Mouse (Mus musculus) embryonic facial prominence, embryonic 12.5 days (tissue): ENCODE measurements around the gene Oasl2. TPM values are rescaled to one million over a fixed set of nuclear protein-coding genes. Genes with fewer than 3 reads are reported as not detected.
"Not testable (repeated sequence)": the region's sequence is repeated elsewhere in the genome, so short reads cannot be mapped to it uniquely, and the experiment has no call there.

Experiments used
- ATAC-seq: fragments of 200-750 bp; cut with Nextera tagmentation; 2 replicates; pipeline ENCODE4 v1.8.0; 2017; ENCODE audit not compliant: insufficient number of reproducible peaks, insufficient read depth, low FRiP score, low TSS enrichment
- H3K27ac ChIP-seq: fragments of 300-500 bp; sonication (generic); 2 replicates; pipeline ENCODE4 v1.5.1; 2016; ENCODE audit warnings: mild to moderate bottlenecking
- H3K27me3 ChIP-seq: fragments of 300-500 bp; sonication (generic); 2 replicates; pipeline ENCODE4 v1.6.1; 2016; ENCODE audit warnings: mild to moderate bottlenecking, moderate library complexity
- H3K36me3 ChIP-seq: fragments of 300-500 bp; sonication (generic); 2 replicates; pipeline ENCODE4 v1.6.1; 2016; ENCODE audit warnings: mild to moderate bottlenecking
- H3K4me1 ChIP-seq: fragments of 300-500 bp; sonication (generic); 2 replicates; pipeline ENCODE4 v1.6.1; 2016
- H3K4me2 ChIP-seq: fragments of 300-500 bp; sonication (generic); replicated peaks from 2 replicates; pipeline ENCODE4 v1.6.1; 2016; ENCODE audit warnings: mild to moderate bottlenecking, moderate library complexity
- H3K4me3 ChIP-seq: fragments of 300-500 bp; sonication (generic); 2 replicates; pipeline ENCODE4 v1.5.1; 2016; ENCODE audit warnings: mild to moderate bottlenecking
- H3K9ac ChIP-seq: fragments of 300-500 bp; sonication (generic); 2 replicates; pipeline ENCODE4 v1.6.1; 2016; ENCODE audit warnings: mild to moderate bottlenecking, moderate library complexity
- H3K9me3 ChIP-seq: fragments of 300-500 bp; sonication (generic); 2 replicates; pipeline ENCODE4 v1.6.1; 2016; ENCODE audit warnings: mild to moderate bottlenecking, moderate library complexity
- WGBS: fragments of 180-500 bp; shearing (Covaris S2); methylation state at CpG from one replicate; pipeline ENCODE4 v1.1.7; 2016; 5-methylcytosine and 5-hydroxymethylcytosine counted together
- polyA plus RNA-seq: library from polyadenylated mRNA; unstranded; fragments of >200 nt; fragmentation: Nextera tagmentation; extraction: Ambion mirVana; gene quantifications from 2 replicates; pipeline ENCODE4 v1.2.1, GENCODE M21; 2016

Oasl2 gene
- polyA plus RNA-seq, 1 experiment from 2014 or later = 4.2 TPM

DNA sequence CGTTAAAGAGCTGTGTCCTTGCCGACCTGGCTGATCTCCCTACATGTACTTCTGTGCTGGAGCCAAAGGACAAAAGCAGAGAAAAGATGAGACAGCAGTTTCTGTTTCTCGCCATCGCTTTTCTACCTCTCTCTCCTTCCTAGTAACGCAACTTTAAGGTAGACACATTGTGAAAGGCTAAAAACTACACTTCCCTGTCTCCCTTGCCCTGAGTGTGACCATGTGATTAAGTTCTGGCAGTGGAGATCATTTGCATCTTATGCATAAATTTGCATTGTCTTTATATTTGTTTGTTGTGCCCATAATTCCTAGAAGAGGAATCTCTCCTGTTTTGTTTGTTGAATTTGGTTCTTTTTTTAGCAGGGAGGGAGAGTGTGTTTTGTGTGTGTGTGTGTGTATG is 19.1 kb downstream of the Oasl2 start:
- H3K4me2 ChIP-seq = no peak overlapping the region
- H3K4me3 ChIP-seq = no peak overlapping the region
- H3K27ac ChIP-seq = no peak overlapping the region
- no peaks in the 10 kb centered on the region for H3K36me3 ChIP-seq
- H3K4me1 ChIP-seq = peaks cover 5% of the 10 kb centered on the region; the same call in 1 of the 2 replicates
- 77% methylated on average over 5 of the region's 5 CpGs for WGBS
- ATAC-seq = no peak
- no peak overlapping the region for H3K9ac ChIP-seq
- H3K27me3 ChIP-seq = no peaks in the 10 kb centered on the region
- no peaks in the 10 kb centered on the region for H3K9me3 ChIP-seq

DNA sequence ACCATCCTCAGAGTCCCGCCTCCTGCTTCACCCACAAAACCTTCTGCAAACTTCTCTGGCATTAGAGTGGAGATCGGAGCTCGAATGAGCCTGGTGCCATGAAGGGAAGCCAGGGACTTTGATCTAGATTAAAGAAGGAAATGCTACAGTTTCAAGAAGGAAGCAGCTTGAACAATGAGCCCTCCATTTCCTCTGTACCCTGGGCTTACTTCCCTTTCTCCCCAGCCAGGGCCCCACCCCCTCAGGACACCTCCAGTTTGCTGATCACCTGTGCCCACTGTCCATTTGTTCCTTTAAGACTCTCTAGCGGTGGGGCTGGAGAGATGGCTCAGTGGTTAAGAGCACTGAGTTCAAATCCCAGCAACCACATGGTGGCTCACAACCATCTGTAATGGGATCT is 20.0 kb downstream of the Oasl2 start:
- 84% methylated on average over 4 of the region's 4 CpGs for WGBS
- Histone ChIP-seq H3K4me3 (no peak overlapping the region), H3K4me1 (peaks cover 5% of the 10 kb centered on the region; the same call in 1 of the 2 replicates), H3K4me2 (no peak overlapping the region), H3K27me3 (no peaks in the 10 kb centered on the region), H3K9ac (no peak overlapping the region), H3K27ac (no peak overlapping the region), H3K36me3 (no peaks in the 10 kb centered on the region), H3K9me3 (no peaks in the 10 kb centered on the region)
- no peak for ATAC-seq

DNA sequence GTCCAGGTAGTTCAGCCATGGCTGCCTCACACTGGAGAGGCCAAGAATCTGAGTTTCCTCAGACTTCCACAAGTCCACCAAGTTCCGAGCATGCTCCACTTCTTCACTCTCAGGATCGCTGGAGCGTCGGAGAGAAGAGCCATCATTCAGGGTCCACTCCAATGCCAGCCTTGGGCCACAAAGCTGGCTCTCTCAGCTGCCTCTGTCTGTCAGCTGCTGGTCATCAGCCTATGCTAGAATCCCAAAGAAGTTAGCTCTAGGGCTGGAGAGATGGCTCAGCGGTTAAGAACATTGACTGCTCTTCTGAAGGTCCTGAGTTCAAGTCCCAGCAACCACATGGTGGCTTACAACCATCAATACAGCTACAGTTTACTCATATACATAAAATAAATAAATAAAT is 20.6 kb downstream of the Oasl2 start:
- ATAC-seq, H3K27ac ChIP-seq, H3K4me3 ChIP-seq, H3K9me3 ChIP-seq, H3K36me3 ChIP-seq, H3K9ac ChIP-seq, H3K4me1 ChIP-seq, H3K4me2 ChIP-seq, H3K27me3 ChIP-seq: not testable (repeated sequence)
- 94% methylated on average over 5 of the region's 5 CpGs for WGBS

DNA sequence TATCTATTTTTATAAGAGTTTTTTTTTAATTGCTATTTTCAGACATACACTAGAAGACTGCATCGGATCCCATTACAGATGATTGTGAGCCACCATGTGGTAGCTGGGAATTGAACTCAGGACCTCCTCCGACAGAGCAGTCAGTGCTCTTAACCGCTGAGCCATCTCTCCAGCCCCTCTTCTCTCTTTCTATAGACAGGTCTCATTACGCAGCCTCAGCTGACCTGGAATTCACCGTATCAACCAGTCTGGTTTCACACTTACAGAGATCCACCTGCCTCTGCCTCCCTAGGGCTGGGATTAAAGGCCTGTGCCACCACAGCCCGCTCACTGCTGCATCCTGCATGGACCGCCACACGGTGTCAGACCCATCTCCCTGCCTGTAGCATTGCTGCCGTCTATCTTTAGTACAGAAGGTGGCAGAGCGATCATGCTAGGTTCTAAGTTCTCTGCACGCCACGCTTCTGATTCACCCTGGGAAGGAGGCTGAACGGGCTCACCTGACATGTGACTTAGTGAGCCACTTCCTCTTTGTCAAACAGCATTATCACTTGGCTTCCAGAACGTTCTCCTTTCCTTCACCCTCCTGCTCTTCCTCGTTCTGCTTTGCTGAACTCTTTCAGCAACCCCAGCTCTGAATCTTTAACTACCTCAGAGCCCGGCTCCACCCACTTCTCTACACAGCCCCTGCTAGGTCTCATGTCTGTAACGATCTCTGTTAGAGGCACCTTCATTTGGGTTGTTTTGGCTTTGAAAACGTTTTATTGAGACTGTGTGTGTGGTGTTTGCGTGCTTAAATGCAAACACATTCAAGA is 25.0 kb downstream of the Oasl2 start:
- H3K27me3 ChIP-seq = no peaks in the 10 kb centered on the region
- no peak for ATAC-seq
- no peak overlapping the region for H3K4me2 ChIP-seq
- H3K9me3 ChIP-seq = no peaks in the 10 kb centered on the region
- 76% methylated on average over 19 of the region's 19 CpGs for WGBS
- H3K9ac ChIP-seq = no peak overlapping the region
- 0 out of 2 replicates have a peak, but pooled peaks cover 4% of the 10 kb centered on the region for H3K4me1 ChIP-seq
- no peak overlapping the region for H3K4me3 ChIP-seq
- H3K27ac ChIP-seq = no peak overlapping the region
- H3K36me3 ChIP-seq = no peaks in the 10 kb centered on the region

DNA sequence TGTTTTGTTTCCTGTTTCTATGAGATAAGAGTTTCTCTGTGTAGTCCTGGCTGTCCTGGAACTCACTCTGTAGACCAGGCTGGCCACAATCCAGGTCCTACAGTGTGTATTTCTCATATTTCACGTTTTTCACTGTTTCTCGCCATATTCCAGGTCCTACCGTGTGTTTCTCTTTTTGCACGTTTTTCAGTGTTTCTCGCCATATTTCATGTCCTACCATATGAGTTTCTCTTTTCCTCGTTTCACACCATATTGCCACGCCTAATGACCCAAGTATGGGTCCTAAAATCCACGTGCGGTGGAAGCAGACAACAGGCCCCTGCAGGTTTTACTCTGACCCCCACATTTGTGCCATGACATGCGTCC is 25.6 kb downstream of the Oasl2 start:
- Histone ChIP-seq H3K4me1 (0 out of 2 replicates have a peak, but pooled peaks cover 4% of the 10 kb centered on the region), H3K27ac (no peak overlapping the region), H3K27me3 (no peaks in the 10 kb centered on the region), H3K4me2 (no peak overlapping the region), H3K9me3 (no peaks in the 10 kb centered on the region), H3K4me3 (no peak overlapping the region), H3K9ac (no peak overlapping the region), H3K36me3 (no peaks in the 10 kb centered on the region)
- no peak for ATAC-seq
- WGBS = 60% methylated on average over 10 of the region's 10 CpGs

DNA sequence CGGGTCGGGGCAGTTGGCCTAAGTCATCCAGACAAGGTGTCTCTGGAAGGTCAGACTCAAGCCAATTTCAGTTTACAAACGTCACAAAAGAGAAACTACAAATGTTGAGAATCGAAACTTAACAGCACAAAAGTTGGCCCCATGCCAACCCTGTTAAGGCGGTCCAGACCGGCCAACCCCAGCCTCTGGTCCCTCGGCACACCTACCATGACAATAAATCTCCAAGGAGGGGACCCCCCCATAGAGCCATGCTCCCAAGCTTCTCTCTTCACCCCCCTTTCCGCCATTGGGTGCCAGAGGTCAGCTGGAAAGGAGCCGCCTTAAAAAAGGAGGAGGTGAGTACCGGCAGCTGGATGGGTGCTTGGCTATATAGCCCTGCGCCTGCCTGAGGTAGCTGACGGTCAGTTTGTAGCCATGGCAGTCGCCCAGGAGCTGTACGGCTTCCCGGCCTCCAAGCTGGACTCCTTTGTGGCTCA is 26.3 kb downstream of the Oasl2 start, which contains the start of gene Oasl1:
Gene Oasl1, plus strand, starts transcription at position 243 of the 476 bp plus-strand sequence.
- H3K36me3 ChIP-seq = no peaks in the 10 kb centered on the region
- no peak within 1 kb of the TSS for H3K27ac ChIP-seq
- H3K27me3 ChIP-seq = no peaks in the 10 kb centered on the region
- peak; percentile 36; the same call in 1 of the 2 replicates for ATAC-seq
- H3K4me3 ChIP-seq = no peak within 1 kb of the TSS
- 0 out of 2 replicates have a peak, but pooled peaks cover 4% of the 10 kb centered on the region for H3K4me1 ChIP-seq
- WGBS = 55% methylated on average over 15 of the region's 15 CpGs
- peak within 1 kb of the TSS; percentile 19 for H3K4me2 ChIP-seq
- H3K9ac ChIP-seq = no peak within 1 kb of the TSS
- no peaks in the 10 kb centered on the region for H3K9me3 ChIP-seq

DNA sequence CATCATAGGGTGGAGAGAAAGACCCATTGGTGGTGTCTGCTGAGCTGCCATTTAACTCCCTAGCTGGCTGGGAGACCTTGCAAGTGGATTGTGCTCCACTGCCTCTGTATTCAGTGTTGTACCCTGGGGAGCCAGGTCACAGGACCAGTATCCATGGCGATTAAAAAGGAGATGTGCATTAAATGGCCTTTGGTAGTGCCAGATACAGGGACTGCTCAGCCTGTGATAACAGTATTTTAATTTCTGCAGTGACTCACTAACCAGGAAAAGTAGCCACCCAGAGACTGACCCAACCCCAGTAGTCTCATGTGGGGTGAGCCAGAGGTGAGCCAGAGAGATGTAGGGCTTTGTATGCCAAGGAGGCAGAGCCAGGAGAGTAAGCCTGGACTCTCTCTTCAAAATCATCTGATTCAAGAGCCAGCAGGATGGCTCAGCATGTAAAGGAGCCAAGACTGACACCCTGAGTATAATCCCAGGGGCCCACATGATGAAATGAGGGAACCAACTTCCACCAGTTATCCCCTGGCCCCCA is 29.5 kb downstream of the Oasl2 start:
- no peaks in the 10 kb centered on the region for H3K36me3 ChIP-seq
- H3K9me3 ChIP-seq = no peaks in the 10 kb centered on the region
- H3K4me3 ChIP-seq = no peak overlapping the region
- H3K4me1 ChIP-seq = 0 out of 2 replicates have a peak, but pooled peaks cover 4% of the 10 kb centered on the region
- 60% methylated on average over 1 of the region's 1 CpGs for WGBS
- H3K4me2 ChIP-seq = no peak overlapping the region
- ATAC-seq = no peak
- H3K27me3 ChIP-seq = no peaks in the 10 kb centered on the region
- H3K9ac ChIP-seq = no peak overlapping the region
- no peak overlapping the region for H3K27ac ChIP-seq

DNA sequence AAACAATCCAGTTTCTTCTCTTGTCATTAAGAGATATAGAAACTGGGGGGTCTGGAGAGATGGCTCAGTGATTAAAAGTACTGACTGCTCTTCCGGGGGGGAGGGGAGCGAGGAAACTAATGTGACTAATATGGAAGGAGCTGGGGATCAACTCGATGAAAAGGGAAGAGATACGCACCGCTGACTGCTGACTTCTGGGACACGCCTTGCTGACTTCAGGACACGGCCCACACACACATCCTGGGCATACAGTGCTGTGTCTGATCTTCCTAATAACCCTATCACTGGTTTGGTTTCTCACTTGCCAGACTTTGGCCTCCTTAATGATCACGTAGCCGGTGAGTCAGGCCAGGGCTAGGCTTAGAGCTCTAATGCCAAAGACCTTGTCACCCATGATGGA is 30.0 kb downstream of the Oasl2 start:
- 82% methylated on average over 9 of the region's 9 CpGs for WGBS
- H3K4me1 ChIP-seq = 0 out of 2 replicates have a peak, but pooled peaks cover 4% of the 10 kb centered on the region
- no peak overlapping the region for H3K9ac ChIP-seq
- H3K36me3 ChIP-seq = no peaks in the 10 kb centered on the region
- no peaks in the 10 kb centered on the region for H3K27me3 ChIP-seq
- no peaks in the 10 kb centered on the region for H3K9me3 ChIP-seq
- H3K27ac ChIP-seq = no peak overlapping the region
- no peak for ATAC-seq
- H3K4me3 ChIP-seq = no peak overlapping the region
- no peak overlapping the region for H3K4me2 ChIP-seq

DNA sequence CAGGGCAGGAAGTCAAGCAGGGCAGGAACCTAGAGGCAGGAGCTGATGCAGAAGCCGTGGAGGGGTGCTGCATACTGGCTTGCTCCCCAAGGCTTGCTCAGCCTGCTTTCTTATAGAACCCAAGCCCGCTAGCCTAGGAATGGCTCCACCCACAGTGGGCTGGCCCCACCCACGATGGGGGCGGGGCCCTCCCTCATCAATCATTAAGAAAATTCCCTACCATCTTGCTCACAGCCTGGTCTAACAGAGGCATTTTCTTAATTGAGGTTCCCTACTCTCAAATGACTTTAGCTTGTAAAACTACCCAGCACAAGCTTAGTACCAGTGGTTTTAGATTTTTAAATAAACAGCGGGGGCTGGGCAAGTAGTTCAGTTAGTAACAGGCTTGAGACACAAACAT is 34.9 kb downstream of the Oasl2 start:
- H3K27ac ChIP-seq = no peak overlapping the region
- H3K9me3 ChIP-seq = no peaks in the 10 kb centered on the region
- no peaks in the 10 kb centered on the region for H3K4me1 ChIP-seq
- H3K27me3 ChIP-seq = no peaks in the 10 kb centered on the region
- no peak for ATAC-seq
- 61% methylated on average over 5 of the region's 5 CpGs for WGBS
- H3K9ac ChIP-seq = no peak overlapping the region
- H3K4me2 ChIP-seq = no peak overlapping the region
- H3K36me3 ChIP-seq = no peaks in the 10 kb centered on the region
- H3K4me3 ChIP-seq = no peak overlapping the region

DNA sequence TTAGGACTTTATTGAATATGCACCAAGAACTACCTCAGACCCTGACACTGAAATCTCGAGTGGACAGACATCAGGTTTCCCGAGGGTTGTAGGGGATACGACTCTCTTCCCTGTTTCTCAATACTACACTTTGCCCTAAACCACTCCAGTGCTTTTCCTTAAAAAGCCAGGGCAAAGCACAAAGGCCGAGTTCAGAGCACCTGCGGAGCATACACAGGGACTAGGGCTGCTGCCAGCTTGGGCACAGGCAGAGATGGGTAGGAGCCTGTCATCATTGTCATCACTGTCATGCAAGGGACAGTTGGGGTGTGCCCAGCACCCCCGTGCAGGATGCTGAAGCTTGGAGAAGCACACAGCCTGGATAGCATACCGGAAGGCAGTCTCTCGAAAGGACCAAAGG is 36.5 kb downstream of the Oasl2 start:
- 78% methylated on average over 8 of the region's 8 CpGs for WGBS
- no peaks in the 10 kb centered on the region for H3K9me3 ChIP-seq

DNA sequence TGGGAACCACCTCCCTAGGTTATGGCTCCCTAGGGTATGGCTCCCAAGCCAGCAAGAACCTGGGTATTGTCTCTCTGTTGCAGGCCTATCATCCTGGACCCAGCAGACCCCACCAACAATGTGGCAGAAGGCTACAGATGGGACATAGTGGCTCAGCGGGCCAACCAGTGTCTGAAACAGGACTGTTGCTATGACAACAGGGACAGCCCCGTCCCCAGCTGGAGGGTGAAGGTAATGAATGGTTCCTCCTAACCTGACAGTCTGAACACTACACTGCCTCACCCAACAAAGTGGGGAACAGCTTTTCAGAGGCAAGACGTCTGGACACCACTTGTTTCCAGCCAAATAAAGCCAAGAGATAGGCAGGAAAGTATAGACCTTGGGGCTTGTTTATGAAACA is 39.1 kb downstream of the Oasl2 start:
- WGBS = 24% methylated on average over 3 of the region's 3 CpGs
- ATAC-seq = no peak
- Histone ChIP-seq H3K9ac (no peak overlapping the region; the same call in 1 of the 2 replicates), H3K4me3 (no peak overlapping the region), H3K27ac (no peak overlapping the region), H3K27me3 (no peaks in the 10 kb centered on the region), H3K9me3 (no peaks in the 10 kb centered on the region), H3K4me2 (no peak overlapping the region), H3K4me1 (no peaks in the 10 kb centered on the region), H3K36me3 (no peaks in the 10 kb centered on the region)

More for the DNA sequence above, 36.5 kb downstream of the Oasl2 start:
- Histone ChIP-seq H3K27me3 (no peaks in the 10 kb centered on the region), H3K9ac (no peak overlapping the region), H3K36me3 (no peaks in the 10 kb centered on the region), H3K4me2 (no peak overlapping the region), H3K27ac (no peak overlapping the region), H3K4me3 (no peak overlapping the region), H3K4me1 (no peaks in the 10 kb centered on the region)
- ATAC-seq = no peak

DNA sequence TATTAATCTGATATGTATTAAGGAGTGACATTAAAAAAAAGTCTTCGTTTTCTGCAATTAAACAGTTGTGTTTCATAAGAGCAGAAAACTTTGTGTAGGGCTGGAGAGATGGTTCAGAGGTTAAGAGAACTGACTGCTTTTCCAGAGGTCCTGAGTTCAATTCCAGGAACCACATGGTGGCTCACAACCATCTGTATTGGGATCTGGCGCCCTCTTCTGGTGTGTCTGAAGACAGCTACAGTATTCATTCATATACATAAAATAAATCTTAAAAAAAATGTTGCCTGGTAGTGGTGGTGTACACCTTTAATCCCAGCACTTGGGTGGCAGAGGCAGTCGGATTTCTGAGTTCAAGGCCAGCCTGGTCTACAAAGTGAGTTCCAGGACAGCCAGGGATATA is 44.4 kb downstream of the Oasl2 start:
- not testable (repeated sequence) for H3K27ac ChIP-seq, H3K4me2 ChIP-seq, H3K9me3 ChIP-seq, H3K9ac ChIP-seq, H3K4me1 ChIP-seq, H3K36me3 ChIP-seq, ATAC-seq, H3K27me3 ChIP-seq, H3K4me3 ChIP-seq
- 60% methylated on average over 3 of the region's 3 CpGs for WGBS
